Mouse (Mus musculus) kidney, adult 9 months (tissue): ENCODE measurements around the gene Spsb2.
"Not testable (repeated sequence)": the region's sequence is repeated elsewhere in the genome, so short reads cannot be mapped to it uniquely, and the experiment has no call there.

ENCODE experiments used
- DNase-seq: peaks from one replicate; pipeline ENCODE4 v3.0.0; 2022

Gene Spsb2

DNA sequence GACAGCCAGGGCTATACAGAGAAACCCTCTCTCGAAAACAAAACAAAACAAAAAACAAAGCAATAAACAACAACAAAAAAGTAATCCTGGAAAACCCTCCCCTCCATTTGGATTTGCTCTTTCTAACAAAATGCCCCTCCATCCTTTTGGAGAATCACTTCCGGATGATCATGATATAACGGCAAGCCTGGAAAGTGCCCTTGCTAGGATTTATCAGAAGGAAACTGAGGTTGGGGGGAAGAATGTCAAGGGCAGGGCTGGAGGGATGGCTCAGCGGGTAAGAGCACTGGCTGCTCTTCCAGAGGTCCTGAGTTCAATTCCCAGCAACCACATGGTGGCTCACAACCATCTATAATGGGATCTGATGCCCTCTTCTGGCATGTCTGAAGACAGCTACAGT, 4.8 kb upstream of the Spsb2 start:
- DNase-seq, result not testable (repeated sequence)

GRCm38 (mm10) chr6:124804341-124804740, 4.1 kb upstream of the Spsb2 start:
- no peak for DNase-seq

DNA sequence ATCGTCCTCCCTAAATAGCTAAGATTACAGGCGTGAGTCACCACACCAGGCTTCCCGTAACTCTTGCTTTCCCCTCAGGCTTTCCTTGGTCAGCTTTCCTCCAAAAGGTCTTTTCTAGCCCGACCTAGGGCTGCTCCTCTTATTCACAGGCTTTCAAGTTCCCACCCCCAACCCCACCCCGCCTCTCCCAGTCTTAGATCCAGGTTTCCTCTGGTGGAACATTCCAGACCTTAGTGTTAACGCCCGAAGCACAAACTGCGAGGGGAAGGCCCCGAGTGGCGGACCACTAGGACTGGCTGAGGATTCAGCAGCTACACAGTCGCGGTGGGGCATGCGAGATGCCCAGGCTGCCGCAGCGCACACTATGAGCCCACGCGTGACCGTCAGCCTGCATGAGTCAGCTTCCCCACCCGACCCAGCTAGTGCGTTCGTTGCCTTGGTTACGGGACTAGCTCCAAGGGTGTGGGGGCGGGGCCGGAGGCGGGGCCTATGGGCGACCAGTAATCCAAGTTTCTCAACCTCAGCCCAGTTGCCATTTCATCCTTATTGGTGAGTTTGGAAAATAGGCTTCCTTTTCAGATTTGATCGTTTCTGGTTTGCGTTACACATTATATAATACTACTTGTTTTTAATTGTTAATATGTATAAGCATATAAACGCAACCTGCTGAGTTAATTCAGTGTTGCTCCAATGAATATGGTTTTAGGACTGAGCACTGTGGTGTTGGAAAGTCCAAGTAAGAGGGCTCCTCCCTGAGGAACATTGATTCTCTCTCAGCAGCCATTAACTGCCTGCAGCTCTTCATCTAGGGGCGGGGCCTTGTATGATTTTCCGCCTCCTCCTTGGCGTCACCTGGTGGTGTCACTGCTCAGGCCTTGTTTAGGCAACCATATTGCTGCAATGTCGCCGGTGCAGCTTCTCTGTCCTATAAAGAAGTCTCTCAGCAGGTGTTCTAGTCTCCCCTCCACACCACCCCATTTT, 2.8 kb upstream of the Spsb2 start:
- DNase-seq, result peak; percentile 97

GRCm38 (mm10) chr6:124806446-124807140, 1.9 kb upstream of the Spsb2 start:
- no peak for DNase-seq

- DNase-seq, result no peak
Observed at GRCm38 (mm10) chr6:124807366-124807765, 1.1 kb upstream of the Spsb2 start.

- no peak for DNase-seq
Observed at GRCm38 (mm10) chr6:124807986-124808357, 489 bp upstream of the Spsb2 start.

- peak; percentile 91 for DNase-seq
Observed at GRCm38 (mm10) chr6:124809052-124809774, 752 bp downstream of the Spsb2 start.

GRCm38 (mm10) chr6:124809775-124810538, 1.5 kb downstream of the Spsb2 start:
- no peak for DNase-seq

GRCm38 (mm10) chr6:124810566-124811402, 2.3 kb downstream of the Spsb2 start:
- not testable (repeated sequence) for DNase-seq

- no peak for DNase-seq
Observed at GRCm38 (mm10) chr6:124811403-124811665, 2.9 kb downstream of the Spsb2 start.

- DNase-seq, result peak; percentile 48
Observed at GRCm38 (mm10) chr6:124811701-124812560, 3.5 kb downstream of the Spsb2 start.

GRCm38 (mm10) chr6:124812848-124813247, 4.4 kb downstream of the Spsb2 start:
- peak; percentile 65 for DNase-seq

- peak; percentile 68 for DNase-seq
Observed at GRCm38 (mm10) chr6:124813496-124813895, 5.0 kb downstream of the Spsb2 start.

DNA sequence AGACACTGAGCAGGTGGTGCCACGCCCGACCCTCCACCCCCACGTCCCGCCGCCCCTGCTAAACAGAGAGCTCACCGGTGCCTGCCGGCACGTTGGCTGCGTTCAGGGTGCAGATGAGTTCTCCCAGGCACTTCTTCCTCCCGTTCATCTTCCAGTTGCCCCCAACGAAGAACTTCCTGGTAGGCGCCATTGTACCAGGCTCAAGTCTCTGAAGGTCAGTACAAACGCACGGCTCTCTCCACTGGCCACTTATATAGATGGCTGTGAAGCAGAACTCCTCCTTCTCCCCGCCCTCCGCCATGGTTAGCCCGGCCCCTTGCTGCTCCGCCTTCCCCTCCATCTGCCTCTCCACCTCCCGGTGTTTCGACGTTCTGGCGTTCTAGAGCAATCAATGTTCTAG, 5.5 kb downstream of the Spsb2 start, which contains the start of gene Tpi1:
Gene Tpi1, minus strand, starts transcription at position 364 of the 400 bp plus-strand sequence.
- DNase-seq, result peak; percentile 95

- no peak for DNase-seq
Observed at GRCm38 (mm10) chr6:124814448-124814847, 6.0 kb downstream of the Spsb2 start.

- DNase-seq, result no peak
Observed at GRCm38 (mm10) chr6:124814858-124815774, 6.7 kb downstream of the Spsb2 start.

- DNase-seq, result no peak
Observed at GRCm38 (mm10) chr6:124816611-124817010, 8.2 kb downstream of the Spsb2 start.

GRCm38 (mm10) chr6:124817125-124817524, 8.7 kb downstream of the Spsb2 start:
- DNase-seq, result no peak

DNA sequence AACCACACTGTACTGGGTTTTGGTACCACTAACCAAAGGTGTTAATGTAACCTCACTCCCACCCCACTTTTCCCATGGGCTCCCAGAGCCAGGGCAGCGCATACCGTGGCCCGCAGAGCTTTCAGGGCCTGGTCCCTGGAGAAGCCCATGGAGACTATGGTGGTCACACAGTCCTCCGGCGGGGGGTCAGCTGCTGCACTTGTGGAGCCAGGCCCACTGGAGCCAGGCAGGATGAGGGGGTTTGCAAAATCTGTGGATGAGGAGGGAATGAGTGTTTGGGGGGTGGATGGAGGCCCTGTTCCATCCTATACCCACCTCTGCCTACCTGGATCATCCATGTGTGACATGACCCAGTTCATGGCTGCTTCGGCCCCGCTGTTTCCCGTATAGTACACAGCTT, 9.1 kb downstream of the Spsb2 start:
- no peak for DNase-seq

DNA sequence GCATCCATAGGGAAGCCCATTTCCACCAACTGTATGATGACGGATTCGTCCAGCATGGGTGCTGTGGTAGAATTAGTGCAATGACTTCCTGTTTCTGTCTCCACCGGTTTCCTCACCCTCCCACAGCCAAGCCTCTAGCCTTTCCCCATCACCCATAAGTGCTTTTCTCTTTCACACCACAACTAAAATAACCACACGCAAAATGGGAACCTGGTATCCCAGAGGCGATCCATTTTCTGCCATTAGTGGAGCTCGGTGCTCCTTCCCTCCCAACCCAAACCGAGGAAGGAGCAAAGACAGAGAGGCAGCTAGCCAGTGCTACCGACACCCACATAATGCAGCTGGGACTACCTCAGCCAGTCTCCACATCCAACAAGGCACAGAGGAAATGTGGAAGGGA, 9.5 kb downstream of the Spsb2 start:
- DNase-seq, result no peak
